Mouse (Mus musculus): ENCODE measurements at regions not wholly inside any gene's neighbourhood (a gene's known extent, or its start where the extent isn't known, plus 50 kb on each side); places are given as distances from the start of the nearest gene placed in this dataset.

GRCm38 (mm10) chr8:25384591-25384990 is 560.4 kb upstream of the Adam5 start:
- no peak for TF ChIP-seq CTCF (IDR thresholded peaks at IDR 0.05; ENCODE audit: extremely low read depth, insufficient read depth, low read length)
- TF ChIP-seq POLR2A (IDR thresholded peaks at IDR 0.05; ENCODE audit: extremely low read depth, insufficient read depth, low read length): no peak
